ENCODE assay signal across 13 mouse cellular contexts in genomic region chr8:46493495-46494170, GRCm38 (mm10).
"Had no signal": no experiment of that assay in that cellular context is flagged by ENCODE, and none has a peak within 500 bp of the region (broad histone marks: within the 10 kb centered on the region; RNA-seq: fewer than 3 reads in every experiment).

No protein-coding gene starts in this region.

- H3K36me3 ChIP-seq: limb, embryonic 15.5 days; lung, embryonic 15.5 days; midbrain, embryonic 15.5 days; neural tube, embryonic 13.5 days had no signal

- H3K9ac ChIP-seq: limb, embryonic 15.5 days; lung, embryonic 15.5 days; midbrain, embryonic 15.5 days; neural tube, embryonic 13.5 days had no signal

- H3K9me3 ChIP-seq: limb, embryonic 15.5 days; lung, embryonic 15.5 days; megakaryocyte, embryonic 14.5 days; midbrain, embryonic 15.5 days; neural tube, embryonic 13.5 days had no signal

- H3K27ac ChIP-seq: limb, embryonic 15.5 days; lung, embryonic 15.5 days; macrophage; midbrain, embryonic 15.5 days; neural tube, embryonic 13.5 days had no signal

- H3K4me3 ChIP-seq: limb, embryonic 15.5 days; lung, embryonic 15.5 days; megakaryocyte, embryonic 14.5 days; midbrain, embryonic 15.5 days; neural tube, embryonic 13.5 days had no signal

- DNase-seq: kidney, adult 11 months; layer of hippocampus, adult 9-11 months; layer of hippocampus, postnatal 36 days; lung, postnatal 14 days; right cerebral cortex, postnatal 14 days; thymus, postnatal 36 days had no signal

- ATAC-seq: midbrain, embryonic 15.5 days had no signal

- H3K4me1 ChIP-seq: lung, embryonic 15.5 days; midbrain, embryonic 15.5 days; neural tube, embryonic 13.5 days had no signal

- H3K27me3 ChIP-seq: limb, embryonic 15.5 days; lung, embryonic 15.5 days; megakaryocyte, embryonic 14.5 days; midbrain, embryonic 15.5 days; neural tube, embryonic 13.5 days had no signal

- H3K4me2 ChIP-seq: limb, embryonic 15.5 days; lung, embryonic 15.5 days; midbrain, embryonic 11.5 days; midbrain, embryonic 15.5 days; neural tube, embryonic 13.5 days had no signal
